Mouse (Mus musculus) kidney, embryonic 16.5 days (tissue): ENCODE data around the gene Actg2. TPM values are rescaled to one million over a fixed set of nuclear protein-coding genes. Genes with fewer than 3 reads are reported as not detected.

Source experiments
- polyA plus RNA-seq: library from polyadenylated mRNA; unstranded; fragments of >200 nt; fragmentation: Nextera tagmentation; extraction: Ambion mirVana; gene quantifications from 2 replicates; pipeline ENCODE4 v1.2.1, GENCODE M21; 2015

Gene Actg2
- polyA plus RNA-seq, 1 experiment from 2014 or later = 182 TPM

Other genes starting within 250 kb of the Actg2 start
- 38.5 and 40.5 TPM in 2 replicates for gene Mthfd2, start 210.4 kb downstream of the Actg2 start, polyA plus RNA-seq
- gene Mob1a, start 210.2 kb downstream of the Actg2 start, polyA plus RNA-seq = 70.0 and 73.8 TPM in 2 replicates
- 136 and 142 TPM in 2 replicates for gene Bola3, start 187.1 kb downstream of the Actg2 start, polyA plus RNA-seq
- gene Tet3, start 77.2 kb downstream of the Actg2 start, polyA plus RNA-seq = 48.9 and 65.3 TPM in 2 replicates
- 85.8 and 95.8 TPM in 2 replicates for gene Dguok, start 29.3 kb downstream of the Actg2 start, polyA plus RNA-seq
- 28.5 and 29.4 TPM in 2 replicates for gene Stambp, start 36.5 kb upstream of the Actg2 start, polyA plus RNA-seq
- 0.07 TPM in 1 of 2 replicates, not detected in the other for gene Clec4f, start 119.9 kb upstream of the Actg2 start, polyA plus RNA-seq
- gene Cd207, start 141.6 kb upstream of the Actg2 start, polyA plus RNA-seq = not detected in 2 replicates
- not detected in 2 replicates for gene Vax2, start 175.0 kb upstream of the Actg2 start, polyA plus RNA-seq
- gene Atp6v1b1, start 206.7 kb upstream of the Actg2 start, polyA plus RNA-seq = 14.1 and 15.8 TPM in 2 replicates
- 0.19 and 0.30 TPM in 2 replicates for gene Ankrd53, start 226.4 kb upstream of the Actg2 start, polyA plus RNA-seq
- gene Tex261, start 239.5 kb upstream of the Actg2 start, polyA plus RNA-seq = 98.9 and 101 TPM in 2 replicates